ENCODE assay signal across 10 mouse cellular contexts in genomic region chr13:9750320-9750719, GRCm38 (mm10). TPM values are rescaled to one million over a fixed set of nuclear protein-coding genes. Genes with fewer than 3 reads are reported as not detected.
A peak's percentile ranks its signal among the peaks of the same experiment; 100 is the strongest.
DNase-seq lines count a peak whose midpoint lies in the region; ATAC-seq lines count a peak whose summit lies in the region.
"Had no signal": no experiment of that assay in that cellular context is flagged by ENCODE, and none has a peak within 500 bp of the region (broad histone marks: within the 10 kb centered on the region; RNA-seq: fewer than 3 reads in every experiment).

No protein-coding gene starts in this region.

- no peak overlapping the region for H3K9ac ChIP-seq in forebrain, embryonic 13.5 days
- no peak overlapping the region for H3K9ac ChIP-seq in forebrain, embryonic 11.5 days (ENCODE audit: low read length)
- H3K9ac ChIP-seq in kidney, embryonic 16.5 days (replicated peaks; ENCODE audit: low read length) = no peak overlapping the region
- H3K9ac ChIP-seq: neural tube, embryonic 12.5 days had no signal

- H3K9me3 ChIP-seq in forebrain, embryonic 13.5 days (replicated peaks) = no peaks in the 10 kb centered on the region
- H3K9me3 ChIP-seq in forebrain, embryonic 11.5 days (ENCODE audit: control insufficient read depth, low read length) = no peaks in the 10 kb centered on the region
- no peaks in the 10 kb centered on the region for H3K9me3 ChIP-seq in kidney, embryonic 16.5 days (ENCODE audit: low read length)
- H3K9me3 ChIP-seq: neural tube, embryonic 12.5 days had no signal

- no peak overlapping the region for H3K4me2 ChIP-seq in forebrain, embryonic 13.5 days
- H3K4me2 ChIP-seq in forebrain, embryonic 11.5 days (ENCODE audit: low read depth, low read length, severe bottlenecking) = no peak overlapping the region
- H3K4me2 ChIP-seq in kidney, embryonic 16.5 days (replicated peaks; ENCODE audit: low read depth, low read length) = no peak overlapping the region
- H3K4me2 ChIP-seq: neural tube, embryonic 12.5 days had no signal

- no peaks in the 10 kb centered on the region for H3K36me3 ChIP-seq in forebrain, embryonic 13.5 days (ENCODE audit: poor library complexity, severe bottlenecking)
- H3K36me3 ChIP-seq in forebrain, embryonic 11.5 days (ENCODE audit: control insufficient read depth, insufficient read depth, low read length) = no peaks in the 10 kb centered on the region
- H3K36me3 ChIP-seq in kidney, embryonic 16.5 days (ENCODE audit: insufficient read depth, low read length) = no peaks in the 10 kb centered on the region
- H3K36me3 ChIP-seq: neural tube, embryonic 12.5 days had no signal

- H3K27ac ChIP-seq in forebrain, embryonic 13.5 days = no peak overlapping the region
- no peak overlapping the region for H3K27ac ChIP-seq in forebrain, embryonic 11.5 days (ENCODE audit: low read depth, low read length)
- H3K27ac ChIP-seq in kidney, embryonic 16.5 days (ENCODE audit: low read length) = no peak overlapping the region
- H3K27ac ChIP-seq: neural tube, embryonic 12.5 days had no signal

- peaks cover 17% of the 10 kb centered on the region; the same call in 1 of the 2 replicates for H3K4me1 ChIP-seq in forebrain, embryonic 13.5 days
- H3K4me1 ChIP-seq in forebrain, embryonic 11.5 days (replicated peaks; ENCODE audit: control insufficient read depth, insufficient read depth, low read length) = peaks cover 3% of the 10 kb centered on the region; the same call in 1 of the 2 replicates
- 0 out of 2 replicates have a peak, but pooled peaks cover 3% of the 10 kb centered on the region for H3K4me1 ChIP-seq in kidney, embryonic 16.5 days (ENCODE audit: insufficient read depth, low read length)
- H3K4me1 ChIP-seq: neural tube, embryonic 12.5 days had no signal

- WGBS in forebrain, embryonic 13.5 days = 59% methylated on average over 1 of the region's 1 CpGs
- WGBS in forebrain, embryonic 11.5 days = 72% methylated on average over 1 of the region's 1 CpGs
- WGBS in kidney, embryonic 16.5 days = 48% methylated on average over 1 of the region's 1 CpGs

- no peaks in the 10 kb centered on the region for H3K27me3 ChIP-seq in forebrain, embryonic 13.5 days
- H3K27me3 ChIP-seq in forebrain, embryonic 11.5 days (ENCODE audit: control insufficient read depth, insufficient read depth, low read length) = no peaks in the 10 kb centered on the region
- no peaks in the 10 kb centered on the region for H3K27me3 ChIP-seq in kidney, embryonic 16.5 days (ENCODE audit: insufficient read depth, low read length)
- H3K27me3 ChIP-seq: neural tube, embryonic 12.5 days had no signal

- ATAC-seq in forebrain, embryonic 13.5 days = peak; percentile 52; the same call in 1 of the 2 replicates
- no peak for ATAC-seq in forebrain, embryonic 11.5 days (replicated peaks; ENCODE audit: low FRiP score)
- ATAC-seq in kidney, embryonic 16.5 days (ENCODE audit: low FRiP score, low TSS enrichment) = no peak
- ATAC-seq: intestine, embryonic 16.5 days had no signal

- no peak overlapping the region for H3K4me3 ChIP-seq in forebrain, embryonic 13.5 days
- no peak overlapping the region for H3K4me3 ChIP-seq in forebrain, embryonic 11.5 days (ENCODE audit: low read depth, low read length)
- no peak overlapping the region for H3K4me3 ChIP-seq in kidney, embryonic 16.5 days (ENCODE audit: low read length)
- H3K4me3 ChIP-seq: neural tube, embryonic 12.5 days had no signal

- DNase-seq in forebrain, embryonic 11.5 days (ENCODE audit: low spot score) = no peak
- DNase-seq in kidney, postnatal 36 days = peak; percentile 17 to 39
- peak; percentile 48 for DNase-seq in adipocyte (ENCODE audit: low spot score)
- peak; percentile 58 to 77 for DNase-seq in cerebellum, postnatal 25 days
- no peak for DNase-seq in embryo, embryonic 10.5 days (ENCODE audit: low spot score)
- DNase-seq in ovary, postnatal 10 days (ENCODE audit: low spot score) = no peak

RNA-seq across cellular contexts. Expression of gene Zmynd11, which starts 14.8 kb away (rescaled TPM):
- 139 and 142 TPM in 2 replicates for polyA plus RNA-seq in forebrain, embryonic 13.5 days (2015; fragmentation: Nextera tagmentation; extraction: Ambion mirVana)
- polyA plus RNA-seq in forebrain, embryonic 11.5 days (2014; fragmentation: Nextera tagmentation; extraction: Ambion mirVana) = 138 and 160 TPM in 2 replicates
- 95.0 and 101 TPM in 2 replicates for polyA plus RNA-seq in kidney, embryonic 16.5 days (2015; fragmentation: Nextera tagmentation; extraction: Ambion mirVana)

Comparison
In these comparisons a context has a peak if more than half of its experiments do, and no peak if none do; other contexts are left out.
1. DNase-seq: peak in kidney, postnatal 36 days (2 of 2), adipocyte (single experiment) and cerebellum, postnatal 25 days (2 of 2); none in forebrain, embryonic 11.5 days (single experiment), embryo, embryonic 10.5 days (single experiment) and ovary, postnatal 10 days (single experiment).